Mouse (Mus musculus): ENCODE results near the gene St6galnac5. TPM values are rescaled to one million over a fixed set of nuclear protein-coding genes. Genes with fewer than 3 reads are reported as not detected.

The St6galnac5 gene
- polyA plus RNA-seq, 1 experiment: 1.4 TPM

DNA sequence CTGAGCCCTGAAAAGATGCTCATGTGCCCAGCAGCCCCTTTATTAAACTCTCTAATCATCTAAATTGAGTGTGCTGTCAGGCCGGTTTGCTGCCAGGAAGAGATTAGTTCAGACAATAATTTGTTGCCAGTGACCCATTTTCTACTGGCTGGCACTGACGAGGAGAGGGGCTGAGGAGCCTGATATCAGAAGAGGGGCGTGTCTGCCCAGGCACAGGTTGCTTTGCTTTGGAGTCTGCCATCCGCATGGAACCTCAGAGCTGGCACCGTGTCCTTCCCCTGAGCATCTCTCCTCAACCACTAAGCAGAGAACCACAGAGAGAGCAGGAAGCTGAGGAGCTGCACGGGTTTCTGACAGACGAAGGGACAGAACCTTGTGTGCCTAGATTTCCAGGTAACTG, 93.9 kb downstream of the St6galnac5 start:
- Histone ChIP-seq H3K4me1 (ENCODE audit: control insufficient read depth, insufficient read depth, low read length) (no peaks in the 10 kb centered on the region), H3K27ac (ENCODE audit: insufficient read depth, low read depth, low read length) (no peak overlapping the region), H3K36me3 (ENCODE audit: control insufficient read depth, insufficient read depth, low read length) (no peaks in the 10 kb centered on the region), H3K4me3 (ENCODE audit: insufficient read depth, low read depth, low read length) (no peak overlapping the region), H3K27me3 (replicated peaks; ENCODE audit: control insufficient read depth, insufficient read depth, low read length) (no peaks in the 10 kb centered on the region)
- WGBS: 77% methylated on average over 7 of the region's 7 CpGs
- TF ChIP-seq POLR2A (IDR thresholded peaks at IDR 0.05; ENCODE audit: low read depth, low read length): no peak
- TF ChIP-seq CTCF (conservative IDR thresholded peaks at IDR 0.05; ENCODE audit: insufficient read depth, insufficient read length, low read depth, low read length): no peak
- DNase-seq: no peak

DNA sequence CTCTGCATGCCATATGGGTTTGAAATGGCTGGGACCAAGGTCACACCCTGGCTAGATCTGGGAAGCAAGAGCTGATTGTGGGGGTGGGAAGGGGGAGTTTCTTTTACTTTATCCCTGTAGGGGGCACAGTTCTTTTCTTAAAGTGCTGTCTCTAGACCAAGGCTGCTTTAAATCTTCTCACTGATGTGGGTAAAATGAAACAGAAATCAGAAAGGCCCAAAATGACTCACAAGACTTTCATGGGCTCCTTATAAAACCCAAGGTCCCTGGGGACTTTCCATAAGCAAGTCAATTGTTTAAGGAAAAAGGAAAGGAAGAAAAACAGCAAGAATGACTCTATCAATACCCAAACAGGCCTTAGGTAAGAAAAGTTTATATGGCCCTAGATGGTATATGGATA, 95.3 kb downstream of the St6galnac5 start:
- Histone ChIP-seq H3K36me3 (ENCODE audit: control insufficient read depth, insufficient read depth, low read length) (no peaks in the 10 kb centered on the region), H3K27me3 (replicated peaks; ENCODE audit: control insufficient read depth, insufficient read depth, low read length) (no peaks in the 10 kb centered on the region), H3K4me1 (ENCODE audit: control insufficient read depth, insufficient read depth, low read length) (no peaks in the 10 kb centered on the region), H3K27ac (ENCODE audit: insufficient read depth, low read depth, low read length) (no peak overlapping the region), H3K4me3 (ENCODE audit: insufficient read depth, low read depth, low read length) (no peak overlapping the region)
- DNase-seq: no peak
- TF ChIP-seq POLR2A (IDR thresholded peaks at IDR 0.05; ENCODE audit: low read depth, low read length) (no peak), CTCF (conservative IDR thresholded peaks at IDR 0.05; ENCODE audit: insufficient read depth, insufficient read length, low read depth, low read length) (no peak)

DNA sequence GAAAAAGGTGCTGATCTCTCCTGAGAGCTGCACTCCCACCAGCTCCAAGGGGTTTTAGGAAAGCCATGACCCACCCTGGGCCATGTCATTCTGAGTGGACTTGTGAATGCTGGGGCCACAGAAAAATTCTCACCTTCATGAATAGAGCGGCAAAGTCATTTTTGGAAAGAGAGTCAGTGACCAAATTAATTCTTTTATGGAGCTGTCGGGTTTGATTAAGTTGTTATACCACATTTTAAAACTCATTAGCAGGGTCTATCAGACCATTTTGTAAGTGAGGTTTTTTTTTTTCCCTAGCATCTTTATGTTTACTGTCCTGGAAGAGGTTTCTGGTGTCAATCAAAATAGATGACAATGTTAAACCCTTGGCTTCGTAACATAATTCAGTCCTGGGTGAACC, 98.5 kb downstream of the St6galnac5 start:
- Histone ChIP-seq H3K4me3 (ENCODE audit: insufficient read depth, low read depth, low read length) (no peak overlapping the region), H3K36me3 (ENCODE audit: control insufficient read depth, insufficient read depth, low read length) (no peaks in the 10 kb centered on the region), H3K27me3 (replicated peaks; ENCODE audit: control insufficient read depth, insufficient read depth, low read length) (no peaks in the 10 kb centered on the region), H3K27ac (ENCODE audit: insufficient read depth, low read depth, low read length) (no peak overlapping the region), H3K4me1 (ENCODE audit: control insufficient read depth, insufficient read depth, low read length) (no peaks in the 10 kb centered on the region)
- no peak for TF ChIP-seq CTCF (conservative IDR thresholded peaks at IDR 0.05; ENCODE audit: insufficient read depth, insufficient read length, low read depth, low read length)
- DNase-seq: no peak
- 91% methylated on average over 3 of the region's 3 CpGs for WGBS

DNA sequence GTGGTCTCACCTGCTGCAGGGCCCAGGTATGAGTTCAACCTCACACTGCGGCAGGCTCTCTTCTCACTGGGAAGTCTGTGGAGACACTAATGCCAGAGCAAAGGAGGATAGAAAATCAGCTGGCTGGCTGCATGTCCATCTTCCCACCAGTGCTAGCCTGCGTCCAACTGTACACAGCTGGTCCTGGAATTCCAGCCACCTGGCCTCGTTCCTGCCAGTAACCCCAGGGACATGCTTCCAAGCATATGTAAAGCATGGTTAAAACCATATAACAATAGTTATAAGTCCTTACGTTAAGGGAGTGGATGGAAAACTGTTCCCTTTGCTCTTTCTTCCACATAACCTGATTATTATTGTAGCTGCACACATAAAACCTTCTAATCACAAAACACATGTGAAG, 100.3 kb downstream of the St6galnac5 start:
- Histone ChIP-seq H3K4me3 (ENCODE audit: insufficient read depth, low read depth, low read length) (no peak overlapping the region), H3K27ac (ENCODE audit: insufficient read depth, low read depth, low read length) (no peak overlapping the region), H3K27me3 (replicated peaks; ENCODE audit: control insufficient read depth, insufficient read depth, low read length) (no peaks in the 10 kb centered on the region), H3K4me1 (ENCODE audit: control insufficient read depth, insufficient read depth, low read length) (no peaks in the 10 kb centered on the region), H3K36me3 (ENCODE audit: control insufficient read depth, insufficient read depth, low read length) (no peaks in the 10 kb centered on the region)
- DNase-seq: no peak
- WGBS: 80% methylated on average over 4 of the region's 4 CpGs
- TF ChIP-seq CTCF (conservative IDR thresholded peaks at IDR 0.05; ENCODE audit: insufficient read depth, insufficient read length, low read depth, low read length): no peak
- no peak for TF ChIP-seq POLR2A (IDR thresholded peaks at IDR 0.05; ENCODE audit: low read depth, low read length)

DNA sequence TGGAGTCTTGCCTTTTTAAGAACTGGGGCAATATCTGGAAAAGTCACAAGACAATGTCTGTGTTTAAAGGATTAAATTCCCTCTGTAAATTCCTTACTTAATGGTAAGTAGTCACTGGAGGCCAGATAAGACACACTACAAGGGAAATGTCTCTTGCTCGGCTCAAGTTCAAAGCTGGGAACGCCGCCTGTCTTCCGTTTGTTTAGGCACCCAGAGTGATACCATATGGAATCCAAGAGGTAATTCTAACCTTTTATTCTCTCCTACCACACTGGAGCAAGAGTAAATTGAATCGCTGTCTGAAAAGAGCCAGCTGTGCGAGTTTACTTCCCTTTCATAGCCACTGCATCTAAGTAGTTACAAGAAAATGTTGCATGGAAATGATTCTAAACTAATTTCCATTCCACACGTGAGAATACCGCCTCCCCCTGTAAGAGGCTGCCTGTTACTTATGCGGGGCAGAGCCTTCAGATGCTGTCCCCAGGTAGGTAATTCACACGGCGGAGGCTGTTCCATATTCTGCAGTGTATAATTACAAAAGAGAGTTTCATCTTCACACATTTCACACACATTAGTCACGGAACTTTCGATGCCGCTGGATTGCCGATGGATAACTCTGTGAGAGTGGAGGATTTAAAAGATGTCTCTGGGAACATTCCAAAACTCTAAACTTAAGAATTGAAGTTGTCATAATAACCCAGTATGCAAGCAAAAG, 101.8 kb downstream of the St6galnac5 start:
- Histone ChIP-seq H3K27me3 (replicated peaks; ENCODE audit: control insufficient read depth, insufficient read depth, low read length) (no peaks in the 10 kb centered on the region), H3K27ac (ENCODE audit: insufficient read depth, low read depth, low read length) (no peak overlapping the region), H3K4me1 (ENCODE audit: control insufficient read depth, insufficient read depth, low read length) (no peaks in the 10 kb centered on the region), H3K4me3 (ENCODE audit: insufficient read depth, low read depth, low read length) (no peak overlapping the region), H3K36me3 (ENCODE audit: control insufficient read depth, insufficient read depth, low read length) (no peaks in the 10 kb centered on the region)
- no peak for DNase-seq
- TF ChIP-seq CTCF (conservative IDR thresholded peaks at IDR 0.05; ENCODE audit: insufficient read depth, insufficient read length, low read depth, low read length): no peak
- TF ChIP-seq POLR2A (IDR thresholded peaks at IDR 0.05; ENCODE audit: low read depth, low read length): no peak
- WGBS: 28% methylated on average over 15 of the region's 15 CpGs

DNA sequence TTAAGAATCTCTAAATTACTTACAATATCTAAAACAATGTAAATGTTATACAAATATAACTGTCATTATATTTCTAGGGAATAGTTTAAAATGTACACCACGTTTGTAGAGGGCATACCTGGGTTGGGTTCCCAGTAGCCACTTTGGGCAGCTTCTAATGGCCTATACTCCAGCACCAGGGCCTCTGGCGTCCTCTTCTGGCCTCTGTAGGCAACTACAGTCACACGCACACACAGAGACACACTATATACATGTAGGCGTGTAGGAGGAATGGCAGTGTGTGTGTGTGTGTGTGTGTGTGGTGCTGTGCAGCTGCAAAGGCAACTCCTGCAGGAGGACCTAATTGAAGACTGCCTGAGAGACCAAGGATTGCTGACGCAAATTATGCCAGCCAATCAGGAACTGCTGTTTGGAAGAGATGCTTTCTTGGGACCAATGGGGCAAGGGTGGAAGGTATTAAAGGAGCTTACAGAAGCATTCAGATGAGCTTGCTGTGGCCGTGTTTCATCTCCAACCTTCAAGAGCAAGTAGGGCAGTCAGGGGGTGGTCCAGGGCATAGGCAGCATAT, 106.2 kb downstream of the St6galnac5 start:
- H3K4me1 ChIP-seq (ENCODE audit: control insufficient read depth, insufficient read depth, low read length): no peaks in the 10 kb centered on the region
- H3K36me3 ChIP-seq (ENCODE audit: control insufficient read depth, insufficient read depth, low read length): no peaks in the 10 kb centered on the region
- H3K27ac ChIP-seq (ENCODE audit: insufficient read depth, low read depth, low read length): no peak overlapping the region
- DNase-seq: no peak
- no peak overlapping the region for H3K4me3 ChIP-seq (ENCODE audit: insufficient read depth, low read depth, low read length)
- WGBS: 85% methylated on average over 6 of the region's 6 CpGs
- no peaks in the 10 kb centered on the region for H3K27me3 ChIP-seq (replicated peaks; ENCODE audit: control insufficient read depth, insufficient read depth, low read length)
- TF ChIP-seq POLR2A (IDR thresholded peaks at IDR 0.05; ENCODE audit: low read depth, low read length) (no peak), CTCF (conservative IDR thresholded peaks at IDR 0.05; ENCODE audit: insufficient read depth, insufficient read length, low read depth, low read length) (no peak)

DNA sequence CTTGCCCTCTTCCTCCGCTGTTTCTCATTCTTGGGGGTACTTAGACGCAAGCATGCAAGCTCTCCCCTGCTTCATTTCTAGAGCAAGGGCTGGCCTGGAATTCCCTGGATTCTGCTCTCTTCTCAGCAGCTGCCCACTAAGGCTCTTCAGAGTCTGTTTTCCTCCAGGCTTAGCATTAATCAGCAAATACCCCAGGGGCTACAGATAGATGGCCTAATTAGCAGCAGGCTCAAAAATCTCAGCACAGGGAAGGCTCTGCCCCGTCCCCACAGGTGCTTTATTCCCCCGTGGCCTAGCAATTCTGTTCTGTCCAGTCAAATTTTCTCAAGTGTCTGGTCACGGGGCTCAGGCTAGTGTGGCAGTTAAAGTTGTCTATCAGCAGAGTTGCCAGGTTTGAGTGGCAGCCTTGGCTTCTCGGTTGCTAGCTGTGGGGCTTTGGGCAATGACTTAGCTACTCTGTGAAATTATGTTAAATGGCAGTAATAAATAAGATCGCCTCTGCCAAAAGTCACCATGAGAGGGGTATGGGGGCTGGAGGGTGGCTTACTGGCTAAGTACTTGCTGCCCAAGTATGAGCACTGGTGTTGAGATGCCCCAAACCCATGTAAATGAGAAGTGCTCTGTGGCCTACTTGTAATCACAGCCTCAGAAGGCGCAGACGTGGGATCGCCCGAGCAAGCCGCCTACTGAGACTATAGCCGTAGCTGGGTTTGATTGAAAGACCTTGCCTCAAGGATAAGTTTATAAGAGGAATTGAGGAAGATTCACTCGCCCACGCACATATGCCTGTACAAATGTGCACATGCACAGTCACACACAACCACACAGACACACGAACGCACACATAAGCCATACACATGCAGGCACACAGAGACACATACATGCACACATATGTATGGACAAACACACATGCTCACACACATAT, 107.4 kb downstream of the St6galnac5 start:
- WGBS: 95% methylated on average over 17 of the region's 17 CpGs
- H3K27ac ChIP-seq (ENCODE audit: insufficient read depth, low read depth, low read length): no peak overlapping the region
- no peak overlapping the region for H3K4me3 ChIP-seq (ENCODE audit: insufficient read depth, low read depth, low read length)
- H3K27me3 ChIP-seq (replicated peaks; ENCODE audit: control insufficient read depth, insufficient read depth, low read length): no peaks in the 10 kb centered on the region
- H3K4me1 ChIP-seq (ENCODE audit: control insufficient read depth, insufficient read depth, low read length): no peaks in the 10 kb centered on the region
- DNase-seq: no peak
- TF ChIP-seq POLR2A (IDR thresholded peaks at IDR 0.05; ENCODE audit: low read depth, low read length): no peak
- TF ChIP-seq CTCF (conservative IDR thresholded peaks at IDR 0.05; ENCODE audit: insufficient read depth, insufficient read length, low read depth, low read length): no peak
- H3K36me3 ChIP-seq (ENCODE audit: control insufficient read depth, insufficient read depth, low read length): no peaks in the 10 kb centered on the region
